Mouse (Mus musculus): ENCODE data around the gene Cdk2. TPM values are rescaled to one million over a fixed set of nuclear protein-coding genes. Genes with fewer than 3 reads are reported as not detected.
A peak's percentile ranks its signal among the peaks of the same experiment; 100 is the strongest.

Cdk2 gene
- polyA plus RNA-seq, 1 experiment, result 3.9 TPM

DNA sequence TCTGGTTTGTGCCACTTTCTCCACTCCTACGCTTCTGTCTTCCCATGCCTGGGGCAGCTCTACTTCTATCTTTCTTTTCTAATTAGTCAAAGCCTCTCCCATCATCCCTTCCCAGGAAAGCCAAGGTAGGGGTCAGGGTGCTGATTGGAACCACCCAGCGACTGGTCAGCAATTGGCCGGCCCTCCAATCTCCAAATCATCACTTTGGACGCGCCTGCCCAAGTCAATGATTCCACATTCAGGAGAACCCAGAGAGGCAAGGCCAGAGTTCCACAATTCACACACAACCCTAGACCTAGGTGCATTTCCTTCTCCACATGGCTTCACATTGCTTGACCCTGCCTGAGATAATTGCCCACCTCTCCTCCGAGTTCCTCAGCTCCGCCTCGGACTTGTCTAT is 39.4 kb upstream of the Cdk2 start:
- DNase-seq, result no peak
- 38% methylated on average over 8 of the region's 8 CpGs for WGBS
- H3K27ac ChIP-seq (ENCODE audit: insufficient read depth, low read length), result no peak overlapping the region
- H3K4me3 ChIP-seq (replicated peaks; ENCODE audit: insufficient read depth, low read depth, low read length), result peak overlapping the region; percentile 95
- no peaks in the 10 kb centered on the region for H3K27me3 ChIP-seq (ENCODE audit: control insufficient read depth, insufficient read depth, low read length)
- TF ChIP-seq POLR2A (IDR thresholded peaks at IDR 0.05; ENCODE audit: borderline replicate concordance, insufficient read depth, low read length) (no peak), CTCF (IDR thresholded peaks at IDR 0.05; ENCODE audit: borderline replicate concordance, insufficient read depth, low read depth, low read length) (no peak)
- H3K4me1 ChIP-seq (ENCODE audit: control insufficient read depth, insufficient read depth, low read length), result peaks cover 4% of the 10 kb centered on the region; the same call in 1 of the 2 replicates

DNA sequence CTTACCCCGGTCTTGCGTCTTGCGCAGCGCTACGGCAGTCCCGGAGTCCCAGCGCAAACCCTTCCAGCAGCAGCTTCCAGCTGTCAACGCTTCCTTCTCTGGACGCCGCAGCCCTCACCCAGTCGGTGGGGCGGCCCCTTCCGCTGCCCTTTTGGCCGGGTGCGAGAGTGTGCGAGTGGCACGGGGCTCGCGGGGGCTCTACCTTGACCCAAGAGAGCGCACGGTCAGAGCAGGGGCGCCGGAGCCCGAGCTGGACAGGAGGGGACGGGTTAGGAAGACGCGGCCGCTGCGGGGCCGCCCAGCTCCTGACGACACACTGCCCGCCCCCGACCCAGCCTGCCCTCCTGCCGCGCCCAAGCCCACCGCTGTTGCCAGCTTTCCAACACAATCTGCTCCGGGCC is 39.0 kb upstream of the Cdk2 start:
- Histone ChIP-seq H3K4me3 (replicated peaks; ENCODE audit: insufficient read depth, low read depth, low read length) (peak overlapping the region; percentile 95), H3K27ac (ENCODE audit: insufficient read depth, low read length) (peak overlapping the region; percentile 15), H3K4me1 (ENCODE audit: control insufficient read depth, insufficient read depth, low read length) (peaks cover 4% of the 10 kb centered on the region; the same call in 1 of the 2 replicates), H3K27me3 (ENCODE audit: control insufficient read depth, insufficient read depth, low read length) (no peaks in the 10 kb centered on the region)
- WGBS, result 0% methylated on average over 37 of the region's 37 CpGs
- TF ChIP-seq CTCF (IDR thresholded peaks at IDR 0.05; ENCODE audit: borderline replicate concordance, insufficient read depth, low read depth, low read length) (no peak), POLR2A (IDR thresholded peaks at IDR 0.05; ENCODE audit: borderline replicate concordance, insufficient read depth, low read length) (no peak; the same call in 1 of the 2 replicates)
- peak; percentile 40 to 70 for DNase-seq

DNA sequence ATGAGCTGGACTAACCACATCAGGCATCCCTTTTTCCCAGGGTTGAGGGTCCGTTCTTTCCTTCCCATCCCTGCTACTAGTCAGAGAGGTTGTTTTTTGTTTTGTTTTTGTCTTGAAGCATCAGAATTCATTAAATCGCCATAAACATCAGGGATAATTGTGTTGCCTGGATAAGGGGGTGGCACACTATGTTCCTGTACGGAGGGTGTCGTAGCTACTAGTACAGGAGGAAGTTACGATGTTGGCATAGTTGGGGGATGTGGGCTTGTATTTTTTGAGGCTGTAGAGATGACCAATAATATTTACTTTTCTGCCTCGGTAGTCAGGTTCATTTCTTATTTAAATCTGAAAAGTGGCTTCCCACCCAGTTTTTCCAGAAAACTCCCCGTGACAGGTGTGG is 38.4 kb upstream of the Cdk2 start:
- no peak for TF ChIP-seq POLR2A (IDR thresholded peaks at IDR 0.05; ENCODE audit: borderline replicate concordance, insufficient read depth, low read length)
- TF ChIP-seq CTCF (IDR thresholded peaks at IDR 0.05; ENCODE audit: borderline replicate concordance, insufficient read depth, low read depth, low read length), result no peak
- H3K27me3 ChIP-seq (ENCODE audit: control insufficient read depth, insufficient read depth, low read length), result no peaks in the 10 kb centered on the region
- WGBS, result 4% methylated on average over 7 of the region's 7 CpGs
- DNase-seq, result no peak
- H3K4me1 ChIP-seq (ENCODE audit: control insufficient read depth, insufficient read depth, low read length), result peaks cover 4% of the 10 kb centered on the region; the same call in 1 of the 2 replicates
- H3K27ac ChIP-seq (ENCODE audit: insufficient read depth, low read length), result no peak overlapping the region
- H3K4me3 ChIP-seq (replicated peaks; ENCODE audit: insufficient read depth, low read depth, low read length), result peak overlapping the region; percentile 95

DNA sequence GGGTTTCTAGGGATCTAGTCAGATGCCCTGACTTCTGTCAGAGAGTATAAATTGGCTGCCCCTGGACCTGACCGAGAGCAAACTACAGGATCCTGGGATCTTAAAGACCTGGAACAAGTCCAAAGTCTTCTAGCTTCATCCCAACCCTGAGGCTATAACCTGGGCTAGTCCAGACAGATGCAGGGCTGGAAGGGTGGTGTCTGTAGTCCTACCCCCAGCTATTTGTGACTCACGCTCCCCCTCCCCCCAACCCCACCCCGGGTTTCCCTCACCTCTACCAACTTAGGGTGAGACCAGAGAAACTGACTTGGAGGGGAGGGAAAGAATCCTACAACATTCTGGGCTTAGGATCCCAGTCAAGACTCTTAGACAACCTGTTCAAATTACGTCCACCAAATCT is 37.8 kb upstream of the Cdk2 start:
- no peak overlapping the region for H3K4me3 ChIP-seq (replicated peaks; ENCODE audit: insufficient read depth, low read depth, low read length)
- no peaks in the 10 kb centered on the region for H3K27me3 ChIP-seq (ENCODE audit: control insufficient read depth, insufficient read depth, low read length)
- DNase-seq, result no peak
- TF ChIP-seq CTCF (IDR thresholded peaks at IDR 0.05; ENCODE audit: borderline replicate concordance, insufficient read depth, low read depth, low read length) (no peak), POLR2A (IDR thresholded peaks at IDR 0.05; ENCODE audit: borderline replicate concordance, insufficient read depth, low read length) (no peak)
- H3K4me1 ChIP-seq (ENCODE audit: control insufficient read depth, insufficient read depth, low read length), result peaks cover 4% of the 10 kb centered on the region; the same call in 1 of the 2 replicates
- no peak overlapping the region for H3K27ac ChIP-seq (ENCODE audit: insufficient read depth, low read length)
- WGBS, result 37% methylated on average over 4 of the region's 4 CpGs

DNA sequence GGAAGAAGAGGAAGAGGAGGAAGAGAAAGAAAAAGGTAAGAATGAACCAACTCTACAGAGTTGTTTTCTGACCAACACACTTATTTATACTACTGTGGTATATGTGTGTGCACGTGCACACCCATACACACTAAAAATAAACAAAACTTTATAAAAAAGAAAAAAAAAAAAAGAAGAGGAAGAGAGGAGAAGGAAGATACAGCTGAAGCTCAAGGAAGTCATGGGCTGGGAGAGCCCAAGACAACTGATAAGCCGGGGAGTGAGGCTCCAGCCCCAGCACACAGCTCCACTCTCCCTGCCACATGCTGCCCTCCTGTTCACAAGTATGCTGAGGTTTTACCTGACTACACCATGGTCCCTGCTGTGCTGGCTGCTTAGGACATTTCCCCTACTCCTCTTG is 35.5 kb upstream of the Cdk2 start:
- no peak for DNase-seq
- H3K4me1 ChIP-seq (ENCODE audit: control insufficient read depth, insufficient read depth, low read length), result peaks cover 4% of the 10 kb centered on the region
- H3K4me3 ChIP-seq (replicated peaks; ENCODE audit: insufficient read depth, low read depth, low read length), result no peak overlapping the region
- H3K27me3 ChIP-seq (ENCODE audit: control insufficient read depth, insufficient read depth, low read length), result no peaks in the 10 kb centered on the region; the same call in 1 of the 2 replicates
- 88% methylated on average over 2 of the region's 2 CpGs for WGBS
- no peak overlapping the region for H3K27ac ChIP-seq (ENCODE audit: insufficient read depth, low read length)
- no peak for TF ChIP-seq POLR2A (IDR thresholded peaks at IDR 0.05; ENCODE audit: borderline replicate concordance, insufficient read depth, low read length)

DNA sequence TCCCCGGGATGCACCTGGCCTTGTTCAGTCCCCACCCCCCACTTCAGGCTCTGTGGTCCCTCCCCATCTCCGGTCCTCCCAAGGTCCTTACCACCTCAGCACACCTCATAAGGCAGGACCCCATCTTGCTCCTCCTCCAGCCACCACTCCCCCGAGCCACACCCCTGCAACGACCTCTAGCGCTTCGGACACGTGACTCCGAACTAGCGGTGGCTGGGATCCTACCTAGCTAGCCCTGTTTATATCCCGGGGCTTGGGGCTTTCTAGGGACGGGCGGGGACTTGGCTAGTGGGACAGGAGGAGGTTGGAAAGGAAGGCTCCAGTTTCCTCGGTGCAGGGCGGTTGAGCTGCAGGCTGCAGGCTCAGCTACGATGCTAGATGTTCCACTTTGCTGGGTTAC is 32.6 kb upstream of the Cdk2 start:
- Histone ChIP-seq H3K4me3 (replicated peaks; ENCODE audit: insufficient read depth, low read depth, low read length) (no peak overlapping the region), H3K27ac (ENCODE audit: insufficient read depth, low read length) (no peak overlapping the region), H3K27me3 (ENCODE audit: control insufficient read depth, insufficient read depth, low read length) (no peaks in the 10 kb centered on the region; the same call in 1 of the 2 replicates), H3K4me1 (ENCODE audit: control insufficient read depth, insufficient read depth, low read length) (no peaks in the 10 kb centered on the region; the same call in 1 of the 2 replicates)
- whole genome bisulfite sequencing, result 13% methylated on average over 15 of the region's 15 CpGs
- DNase-seq, result no peak
- TF ChIP-seq CTCF (IDR thresholded peaks at IDR 0.05; ENCODE audit: borderline replicate concordance, insufficient read depth, low read depth, low read length) (no peak), POLR2A (IDR thresholded peaks at IDR 0.05; ENCODE audit: borderline replicate concordance, insufficient read depth, low read length) (no peak)

DNA sequence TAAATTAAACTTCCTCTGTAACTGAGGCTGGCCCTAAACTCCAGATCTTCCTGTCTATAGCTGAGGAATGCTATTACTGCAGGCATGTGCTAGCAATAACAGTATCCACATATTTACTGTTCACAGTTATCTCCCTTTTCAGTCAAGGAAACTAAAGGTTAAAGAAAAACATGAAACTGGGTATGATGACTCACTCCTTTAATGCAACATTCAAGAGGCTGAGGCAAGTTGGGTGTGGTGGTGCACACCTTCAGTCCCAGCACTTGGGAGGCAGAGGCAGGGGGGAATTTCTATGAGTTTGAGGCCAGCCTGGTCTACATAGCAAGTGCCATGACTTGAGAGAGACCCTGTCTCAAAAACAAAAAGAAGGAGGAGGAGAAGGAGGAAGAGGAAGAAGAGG is 27.2 kb upstream of the Cdk2 start:
- Histone ChIP-seq H3K4me3 (replicated peaks; ENCODE audit: insufficient read depth, low read depth, low read length) (no peak overlapping the region), H3K27me3 (ENCODE audit: control insufficient read depth, insufficient read depth, low read length) (no peaks in the 10 kb centered on the region; the same call in 1 of the 2 replicates), H3K27ac (ENCODE audit: insufficient read depth, low read length) (no peak overlapping the region), H3K4me1 (ENCODE audit: control insufficient read depth, insufficient read depth, low read length) (no peaks in the 10 kb centered on the region)
- no peak for TF ChIP-seq CTCF (IDR thresholded peaks at IDR 0.05; ENCODE audit: borderline replicate concordance, insufficient read depth, low read depth, low read length)
- DNase-seq, result no peak

DNA sequence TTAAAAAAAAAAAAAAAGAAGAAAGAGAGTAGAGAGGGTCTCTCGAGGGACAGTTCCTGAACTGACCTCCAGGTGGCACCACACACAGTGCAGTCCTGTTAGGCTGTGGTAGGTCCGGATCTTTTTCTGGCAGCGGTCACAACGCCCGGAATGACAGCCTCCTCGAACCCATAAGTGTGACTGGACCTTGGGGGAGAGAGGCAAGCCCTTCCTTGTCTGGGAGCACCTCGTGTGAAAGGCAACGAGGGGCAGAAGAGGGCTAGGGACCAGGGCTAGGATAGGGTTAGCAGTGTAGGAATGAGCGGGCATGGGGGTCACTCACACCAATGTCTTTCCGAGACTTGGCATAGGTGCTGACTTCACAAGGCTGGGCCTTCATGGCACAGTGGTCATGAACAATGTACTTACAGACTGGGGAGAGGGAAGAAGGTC is 26.2 kb upstream of the Cdk2 start:
- peak; percentile 67 to 77 for DNase-seq
- no peaks in the 10 kb centered on the region for H3K4me1 ChIP-seq (ENCODE audit: control insufficient read depth, insufficient read depth, low read length)
- peak overlapping the region; percentile 35 for H3K4me3 ChIP-seq (replicated peaks; ENCODE audit: insufficient read depth, low read depth, low read length)
- WGBS, result 11% methylated on average over 10 of the region's 10 CpGs
- H3K27ac ChIP-seq (ENCODE audit: insufficient read depth, low read length), result no peak overlapping the region
- no peaks in the 10 kb centered on the region for H3K27me3 ChIP-seq (ENCODE audit: control insufficient read depth, insufficient read depth, low read length)
- TF ChIP-seq CTCF (IDR thresholded peaks at IDR 0.05; ENCODE audit: borderline replicate concordance, insufficient read depth, low read depth, low read length) (peak; percentile 84), POLR2A (IDR thresholded peaks at IDR 0.05; ENCODE audit: borderline replicate concordance, insufficient read depth, low read length) (no peak)

All from cerebellum, adult 2 months (tissue).